Mouse (Mus musculus) kidney, adult 2 months (tissue): ENCODE measurements around the gene Plcb1. TPM values are rescaled to one million over a fixed set of nuclear protein-coding genes. Genes with fewer than 3 reads are reported as not detected.

Experiments used
- DNase-seq: peaks from one replicate; pipeline ENCODE4 v3.0.0; 2021
- H3K27ac ChIP-seq: fragments of 200-500 bp; 2 replicates; pipeline ENCODE4 v1.5.1; 2012; ENCODE audit warnings: low read depth, low read length, control low read depth, inconsistent platforms; ENCODE audit not compliant: insufficient read depth
- H3K27me3 ChIP-seq: fragments of 200-500 bp; replicated peaks from 2 replicates; pipeline ENCODE4 v1.6.1; 2012; ENCODE audit warnings: mild to moderate bottlenecking, moderate library complexity, low read length, inconsistent platforms; ENCODE audit not compliant: control insufficient read depth, insufficient read depth
- H3K36me3 ChIP-seq: fragments of 200-500 bp; 2 replicates; pipeline ENCODE4 v1.6.1; 2012; ENCODE audit warnings: mild to moderate bottlenecking, moderate library complexity, low read length, inconsistent platforms; ENCODE audit not compliant: control insufficient read depth, insufficient read depth
- H3K4me1 ChIP-seq: fragments of 200-500 bp; 2 replicates; pipeline ENCODE4 v1.6.1; 2011; ENCODE audit warnings: low read length; ENCODE audit not compliant: control insufficient read depth, insufficient read depth
- H3K4me3 ChIP-seq: fragments of 200-500 bp; 2 replicates; pipeline ENCODE4 v1.5.1; 2011; ENCODE audit warnings: mild to moderate bottlenecking, low read depth, low read length, control low read depth; ENCODE audit not compliant: insufficient read depth
- CTCF ChIP-seq: fragments of 200-500 bp; conservative IDR thresholded peaks from 2 replicates; pipeline ENCODE4 v1.5.1; 2011; ENCODE audit warnings: low read depth, mild to moderate bottlenecking, control low read depth, low read length, moderate library complexity, mixed read lengths; ENCODE audit not compliant: insufficient read depth, insufficient read length
- POLR2A ChIP-seq: fragments of 200-500 bp; IDR thresholded peaks from one replicate; pipeline ENCODE4 v1.6.1; 2011; ENCODE audit warnings: low read depth, low read length, control low read depth
- WGBS: fragments of 180-500 bp; shearing (Covaris S2); methylation state at CpG from one replicate; pipeline ENCODE4 v1.1.7; 2018; 5-methylcytosine and 5-hydroxymethylcytosine counted together
- polyA plus RNA-seq: library from polyadenylated mRNA; depleted of rRNA; stranded (reverse); fragments of >200 nt; gene quantifications from 2 replicates; pipeline ENCODE4 v1.2.3, GENCODE M21; 2012

Gene Plcb1
- polyA plus RNA-seq, 1 experiment: 5.0 TPM

DNA sequence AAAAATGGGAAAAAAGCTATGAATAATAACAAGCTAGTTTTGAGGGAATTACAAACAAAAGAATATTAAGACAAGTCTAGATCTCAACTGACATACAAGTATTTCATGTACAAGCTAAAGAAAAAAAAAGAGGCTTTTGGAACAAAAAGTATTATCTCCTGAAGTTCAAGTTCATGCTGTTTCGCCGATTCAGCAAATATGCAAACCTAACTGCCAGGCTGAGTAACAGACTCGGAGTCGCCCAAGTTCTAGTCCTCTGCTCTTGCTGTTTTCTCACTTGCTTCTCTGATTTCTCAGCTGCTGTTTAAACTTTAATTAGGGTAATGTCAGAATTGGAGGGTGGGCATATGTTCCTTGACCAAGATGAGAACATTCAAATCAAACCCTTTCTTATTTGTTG, 320.8 kb downstream of the Plcb1 start:
- no peak for DNase-seq
- TF ChIP-seq POLR2A (no peak), CTCF (no peak)
- H3K27ac ChIP-seq: no peak overlapping the region

DNA sequence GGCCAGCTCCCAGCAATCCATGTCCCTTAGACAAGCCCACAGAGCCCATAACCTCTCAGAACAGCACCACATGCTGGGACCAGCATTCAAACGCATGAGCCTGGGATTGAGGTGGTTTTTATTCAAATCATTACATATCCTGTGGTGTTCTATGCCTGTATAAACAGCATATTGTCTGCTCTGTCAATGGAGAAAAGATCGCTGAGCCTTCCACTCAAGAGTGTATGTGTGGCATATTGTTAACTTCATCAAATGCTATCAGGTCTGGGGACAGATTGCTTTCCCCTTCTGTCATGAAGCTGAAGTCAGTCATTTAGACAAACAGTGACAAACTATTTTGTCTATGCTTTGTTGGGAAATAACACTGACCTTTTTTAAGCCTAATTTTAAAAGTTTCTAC, 322.7 kb downstream of the Plcb1 start:
- no peak for DNase-seq
- Histone ChIP-seq H3K36me3 (no peaks in the 10 kb centered on the region), H3K27me3 (no peaks in the 10 kb centered on the region), H3K27ac (no peak overlapping the region), H3K4me1 (no peaks in the 10 kb centered on the region), H3K4me3 (no peak overlapping the region)
- WGBS: 80% methylated on average over 2 of the region's 2 CpGs
- TF ChIP-seq CTCF: no peak
- no peak for TF ChIP-seq POLR2A

More for the DNA sequence above, 320.8 kb downstream of the Plcb1 start:
- Histone ChIP-seq H3K27me3 (no peaks in the 10 kb centered on the region), H3K4me3 (no peak overlapping the region), H3K36me3 (no peaks in the 10 kb centered on the region), H3K4me1 (no peaks in the 10 kb centered on the region)
- 91% methylated on average over 4 of the region's 4 CpGs for WGBS

DNA sequence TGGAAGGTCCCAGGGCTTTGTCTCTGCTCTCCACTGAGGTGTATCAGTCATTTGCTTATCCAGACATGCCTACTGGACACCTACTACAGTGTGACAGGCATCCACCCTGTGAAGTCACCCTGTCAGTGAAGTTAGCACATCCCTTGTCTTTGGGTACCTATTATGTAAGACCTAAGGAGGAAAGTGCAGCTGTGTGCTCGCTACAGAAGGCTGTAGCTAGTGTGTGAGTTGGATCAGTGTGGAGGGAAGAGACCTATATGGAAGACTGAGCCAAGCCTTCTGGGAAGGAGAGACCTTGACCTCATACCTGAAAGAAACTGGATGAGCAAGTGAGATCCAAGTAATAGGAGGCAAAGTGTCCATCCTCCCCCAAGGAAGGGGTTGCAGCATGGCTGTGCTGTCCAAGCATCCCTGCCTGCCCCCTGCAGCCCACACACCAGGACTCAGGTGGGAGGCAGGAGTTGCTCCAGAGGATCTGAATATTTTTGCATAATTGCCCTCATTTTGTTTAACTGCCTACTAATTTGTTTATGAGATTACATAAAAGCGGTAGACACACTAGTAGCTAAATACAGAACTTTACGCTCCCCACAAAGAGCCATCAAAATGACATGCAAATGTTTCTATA, 328.7 kb downstream of the Plcb1 start:
- Histone ChIP-seq H3K27ac (no peak overlapping the region), H3K4me3 (no peak overlapping the region), H3K36me3 (no peaks in the 10 kb centered on the region), H3K27me3 (no peaks in the 10 kb centered on the region), H3K4me1 (no peaks in the 10 kb centered on the region)
- TF ChIP-seq POLR2A (no peak), CTCF (no peak)
- 92% methylated on average over 3 of the region's 3 CpGs for WGBS
- DNase-seq: no peak

DNA sequence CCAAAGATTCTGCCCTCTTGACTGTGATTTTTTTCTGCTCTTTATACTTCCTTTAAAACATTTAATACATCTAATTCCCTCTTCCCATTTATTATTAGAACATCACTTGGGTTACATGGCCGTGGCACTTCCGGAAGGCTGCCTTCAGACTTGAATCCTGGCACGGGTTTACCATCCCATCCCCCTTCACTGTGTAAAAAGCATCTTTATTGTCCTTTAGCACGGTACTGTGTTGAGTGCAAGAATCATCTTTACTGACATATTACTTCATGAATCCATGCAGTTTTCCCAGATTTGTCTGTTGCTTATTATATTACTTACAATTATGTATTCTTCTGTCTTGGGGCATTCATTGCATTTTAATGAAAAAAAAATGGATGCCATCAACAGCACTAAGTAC, 337.2 kb downstream of the Plcb1 start:
- Histone ChIP-seq H3K36me3 (no peaks in the 10 kb centered on the region), H3K4me3 (no peak overlapping the region), H3K27me3 (no peaks in the 10 kb centered on the region), H3K4me1 (no peaks in the 10 kb centered on the region), H3K27ac (no peak overlapping the region)
- 76% methylated on average over 4 of the region's 4 CpGs for WGBS
- no peak for TF ChIP-seq POLR2A
- no peak for TF ChIP-seq CTCF
- no peak for DNase-seq

DNA sequence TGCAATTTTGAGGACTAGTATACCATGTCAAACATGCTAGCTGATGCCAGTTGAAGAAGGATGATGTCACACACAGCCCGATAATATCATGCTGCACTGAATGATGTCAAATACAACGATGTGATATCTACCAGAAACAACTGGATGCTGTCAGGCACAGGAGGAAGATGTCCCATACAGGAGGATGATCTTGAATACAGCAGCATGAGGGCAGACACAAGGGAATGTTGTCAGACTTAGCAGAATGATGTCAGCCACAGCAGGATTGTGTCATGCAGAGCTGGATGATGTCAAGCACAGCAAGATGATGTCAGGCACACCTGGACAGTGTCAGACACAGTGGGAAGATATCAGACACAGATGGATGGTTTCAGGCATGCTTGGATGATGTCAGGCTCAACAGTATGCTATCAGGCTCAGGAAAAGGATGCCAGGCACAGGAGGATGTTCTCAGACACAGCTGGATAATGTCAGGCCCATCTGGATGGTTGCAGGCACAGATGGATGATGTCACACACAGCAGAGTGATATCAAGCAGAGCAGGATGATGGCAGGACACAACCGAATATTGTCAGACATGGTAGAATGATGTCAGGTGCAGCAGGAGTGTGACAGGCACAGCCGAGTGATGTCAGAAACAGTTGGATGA, 338.0 kb downstream of the Plcb1 start:
- DNase-seq: no peak
- Histone ChIP-seq H3K27me3 (no peaks in the 10 kb centered on the region), H3K27ac (no peak overlapping the region), H3K4me3 (no peak overlapping the region), H3K4me1 (no peaks in the 10 kb centered on the region), H3K36me3 (no peaks in the 10 kb centered on the region)
- WGBS: 70% methylated on average over 4 of the region's 4 CpGs
- TF ChIP-seq CTCF (no peak), POLR2A (no peak)

DNA sequence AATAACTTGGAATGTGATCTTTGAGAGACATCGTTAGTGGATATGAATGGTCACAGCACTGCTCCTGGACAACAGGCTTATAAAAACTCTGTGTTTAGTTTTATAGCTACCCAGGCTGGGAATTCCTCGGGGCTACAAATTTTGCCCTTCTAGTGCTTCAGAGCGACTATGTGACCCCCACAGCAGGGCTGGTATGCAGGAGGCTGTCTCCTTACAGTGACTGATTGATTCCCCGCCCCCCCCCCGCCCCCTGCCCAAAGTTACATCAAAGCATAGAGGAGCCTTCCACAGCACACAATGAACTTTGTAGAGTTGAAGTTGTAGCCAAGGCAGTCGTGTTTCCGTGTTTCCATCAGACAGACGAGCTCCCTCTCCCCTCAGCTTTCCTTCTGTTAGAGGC, 354.7 kb downstream of the Plcb1 start:
- no peaks in the 10 kb centered on the region for H3K4me1 ChIP-seq
- no peaks in the 10 kb centered on the region for H3K27me3 ChIP-seq
- WGBS: 26% methylated on average over 8 of the region's 8 CpGs
- no peaks in the 10 kb centered on the region for H3K36me3 ChIP-seq
- no peak overlapping the region for H3K4me3 ChIP-seq
- no peak for DNase-seq
- TF ChIP-seq CTCF: no peak
- no peak for TF ChIP-seq POLR2A
- H3K27ac ChIP-seq: no peak overlapping the region

DNA sequence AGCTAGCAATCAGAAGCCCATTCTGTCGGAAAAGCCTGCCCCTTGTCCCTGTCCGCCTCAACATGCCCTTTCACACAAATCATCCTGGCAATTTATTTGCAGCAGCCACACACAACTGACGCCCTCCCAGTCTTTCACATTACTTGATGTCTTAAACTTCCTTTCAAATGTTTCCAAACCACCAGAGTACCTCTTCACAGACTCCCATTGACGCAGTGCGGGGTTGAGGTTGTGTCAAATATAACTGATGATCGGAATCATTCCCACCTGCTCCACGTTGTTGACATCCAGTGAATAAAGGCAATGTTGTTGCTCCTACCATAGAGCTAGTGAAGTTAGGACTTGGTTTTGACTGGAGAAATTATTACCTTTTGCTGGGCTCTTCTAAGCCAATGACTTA, 366.4 kb downstream of the Plcb1 start:
- H3K4me1 ChIP-seq: no peaks in the 10 kb centered on the region
- no peak for TF ChIP-seq POLR2A
- no peak for TF ChIP-seq CTCF
- no peaks in the 10 kb centered on the region for H3K36me3 ChIP-seq
- 54% methylated on average over 7 of the region's 7 CpGs for WGBS
- H3K27ac ChIP-seq: no peak overlapping the region
- H3K27me3 ChIP-seq: no peaks in the 10 kb centered on the region
- H3K4me3 ChIP-seq: no peak overlapping the region
- DNase-seq: no peak
